ENCODE assay signal across 34 mouse cellular contexts in genomic region chr15:87952531-87952930, GRCm38 (mm10).
"Had no signal": no experiment of that assay in that cellular context is flagged by ENCODE, and none has a peak within 500 bp of the region (broad histone marks: within the 10 kb centered on the region; RNA-seq: fewer than 3 reads in every experiment).

No protein-coding gene starts in this region.

- H3K9ac ChIP-seq: heart, embryonic 12.5 days; heart, embryonic 13.5 days; heart, embryonic 15.5 days; hindbrain, embryonic 12.5 days; hindbrain, embryonic 13.5 days; hindbrain, embryonic 14.5 days; hindbrain, embryonic 15.5 days; intestine, embryonic 15.5 days; kidney, embryonic 15.5 days had no signal

- H3K4me1 ChIP-seq: heart, embryonic 12.5 days; heart, embryonic 13.5 days; heart, embryonic 15.5 days; hindbrain, embryonic 10.5 days; hindbrain, embryonic 12.5 days; hindbrain, embryonic 13.5 days; hindbrain, embryonic 15.5 days; kidney, embryonic 15.5 days had no signal

- H3K9me3 ChIP-seq: heart, embryonic 12.5 days; heart, embryonic 13.5 days; heart, embryonic 15.5 days; hindbrain, embryonic 12.5 days; hindbrain, embryonic 13.5 days; hindbrain, embryonic 15.5 days; intestine, embryonic 15.5 days; kidney, embryonic 15.5 days had no signal

- H3K27me3 ChIP-seq: heart, embryonic 12.5 days; heart, embryonic 13.5 days; heart, embryonic 15.5 days; hindbrain, embryonic 12.5 days; hindbrain, embryonic 13.5 days; hindbrain, embryonic 15.5 days; intestine, embryonic 15.5 days; kidney, embryonic 15.5 days had no signal

- H3K4me2 ChIP-seq: heart, embryonic 11.5 days; heart, embryonic 12.5 days; heart, embryonic 13.5 days; heart, embryonic 15.5 days; hindbrain, embryonic 12.5 days; hindbrain, embryonic 13.5 days; hindbrain, embryonic 14.5 days; hindbrain, embryonic 15.5 days; intestine, embryonic 15.5 days; kidney, embryonic 15.5 days had no signal

- ATAC-seq: hindbrain, embryonic 16.5 days; hindbrain, postnatal 0 days; inflammation-experienced regulatory T-cells, adult 6 months; intestine, embryonic 15.5 days; intestine, embryonic 16.5 days; intestine, postnatal 0 days had no signal

- DNase-seq: heart, postnatal 10 days; heart, postnatal 14 days; heart, postnatal 36 days; heart, postnatal 4 days; kidney, adult 11 months; kidney, adult 18-20 months; kidney, adult 2 months; kidney, adult 8-10 months; kidney, adult 9 months; kidney, postnatal 10 days; kidney, postnatal 14 days; kidney, postnatal 25 days; kidney, postnatal 36 days; kidney, postnatal 4 days; layer of hippocampus, adult 9-11 months; layer of hippocampus, postnatal 36 days had no signal

- H3K4me3 ChIP-seq: heart, embryonic 12.5 days; heart, embryonic 13.5 days; heart, embryonic 15.5 days; hindbrain, embryonic 10.5 days; hindbrain, embryonic 12.5 days; hindbrain, embryonic 13.5 days; hindbrain, embryonic 15.5 days; intestine, embryonic 15.5 days; kidney, embryonic 15.5 days; layer of hippocampus, adult 2 months had no signal

- H3K36me3 ChIP-seq: heart, embryonic 12.5 days; heart, embryonic 13.5 days; heart, embryonic 15.5 days; hindbrain, embryonic 10.5 days; hindbrain, embryonic 12.5 days; hindbrain, embryonic 13.5 days; hindbrain, embryonic 15.5 days; intestine, embryonic 15.5 days; kidney, embryonic 15.5 days had no signal

- H3K27ac ChIP-seq: heart, embryonic 13.5 days; heart, embryonic 15.5 days; hindbrain, embryonic 10.5 days; hindbrain, embryonic 12.5 days; hindbrain, embryonic 13.5 days; hindbrain, embryonic 14.5 days; hindbrain, embryonic 15.5 days; hindbrain, postnatal 0 days; intestine, embryonic 15.5 days; kidney, embryonic 15.5 days; kidney, postnatal 0 days; layer of hippocampus, adult 2 months had no signal
